Mouse (Mus musculus): Measurements from ENCODE around the gene Vmn1r41.

GRCm38 (mm10) chr6:89707240-89707639, 33.3 kb upstream of the Vmn1r41 start, which contains the start of gene Vmn1r40:
- TF ChIP-seq CTCF (conservative IDR thresholded peaks at IDR 0.05; ENCODE audit: low read length) (no peak), POU5F1 (IDR thresholded peaks at IDR 0.05; ENCODE audit: borderline replicate concordance, low read length) (no peak), NANOG (IDR thresholded peaks at IDR 0.05; ENCODE audit: borderline replicate concordance, low read length) (no peak)
